In genomic region chr5:72264195-72264751, GRCm38 (mm10) we compare ENCODE assay signal across 29 mouse cellular contexts.
DNase-seq lines count a peak whose midpoint lies in the region; ATAC-seq and TF ChIP-seq lines count a peak whose summit lies in the region.
"Had no signal": no experiment of that assay in that cellular context is flagged by ENCODE, and none has a peak within 500 bp of the region (broad histone marks: within the 10 kb centered on the region; RNA-seq: fewer than 3 reads in every experiment).

No protein-coding gene starts in this region.

- no peaks in the 10 kb centered on the region for H3K4me1 ChIP-seq in kidney, embryonic 14.5 days (ENCODE audit: control insufficient read depth, insufficient read depth, low read length)
- peaks cover 10% of the 10 kb centered on the region for H3K4me1 ChIP-seq in kidney, adult 2 months (ENCODE audit: control insufficient read depth, insufficient read depth, low read length)
- H3K4me1 ChIP-seq: embryonic facial prominence, embryonic 15.5 days; forebrain, embryonic 13.5 days; hindbrain, embryonic 12.5 days; intestine, embryonic 15.5 days; limb, embryonic 10.5 days; limb, embryonic 15.5 days; midbrain, embryonic 12.5 days; neural tube, embryonic 13.5 days had no signal

- H3K27ac ChIP-seq in kidney, embryonic 14.5 days (ENCODE audit: low read depth, low read length): no peak overlapping the region
- H3K27ac ChIP-seq in kidney, adult 2 months (ENCODE audit: insufficient read depth, low read depth, low read length): no peak overlapping the region
- H3K27ac ChIP-seq: embryonic facial prominence, embryonic 15.5 days; forebrain, embryonic 13.5 days; heart, embryonic 10.5 days; heart, embryonic 15.5 days; hindbrain, embryonic 12.5 days; hindbrain, postnatal 0 days; intestine, embryonic 15.5 days; limb, embryonic 10.5 days; limb, embryonic 15.5 days; liver, embryonic 15.5 days; midbrain, embryonic 12.5 days; neural tube, embryonic 13.5 days; stomach, postnatal 0 days had no signal

- no peak overlapping the region for H3K4me2 ChIP-seq in kidney, embryonic 14.5 days (replicated peaks; ENCODE audit: low read depth, low read length)
- H3K4me2 ChIP-seq: embryonic facial prominence, embryonic 15.5 days; forebrain, embryonic 13.5 days; heart, embryonic 15.5 days; hindbrain, embryonic 12.5 days; intestine, embryonic 15.5 days; limb, embryonic 15.5 days; liver, embryonic 15.5 days; midbrain, embryonic 12.5 days; neural tube, embryonic 13.5 days had no signal

- TF ChIP-seq CTCF in kidney, adult 2 months (conservative IDR thresholded peaks at IDR 0.05; ENCODE audit: insufficient read depth, insufficient read length, low read depth, low read length): no peak

- TF ChIP-seq POLR2A in kidney, adult 2 months (IDR thresholded peaks at IDR 0.05; ENCODE audit: low read depth, low read length): no peak

- H3K9ac ChIP-seq in kidney, embryonic 14.5 days (ENCODE audit: low read depth, low read length): no peak overlapping the region
- H3K9ac ChIP-seq: embryonic facial prominence, embryonic 15.5 days; forebrain, embryonic 13.5 days; heart, embryonic 15.5 days; hindbrain, embryonic 12.5 days; intestine, embryonic 15.5 days; limb, embryonic 15.5 days; liver, embryonic 15.5 days; midbrain, embryonic 12.5 days; neural tube, embryonic 13.5 days had no signal

- no peaks in the 10 kb centered on the region for H3K27me3 ChIP-seq in kidney, embryonic 14.5 days (ENCODE audit: control insufficient read depth, insufficient read depth, low read length)
- H3K27me3 ChIP-seq in kidney, adult 2 months (replicated peaks; ENCODE audit: control insufficient read depth, insufficient read depth, low read length): no peaks in the 10 kb centered on the region
- H3K27me3 ChIP-seq: CH12.LX; embryonic facial prominence, embryonic 15.5 days; forebrain, embryonic 13.5 days; heart, embryonic 15.5 days; hindbrain, embryonic 12.5 days; intestine, embryonic 15.5 days; limb, embryonic 15.5 days; liver, embryonic 15.5 days; midbrain, embryonic 12.5 days; neural tube, embryonic 13.5 days; Patski had no signal

- no peaks in the 10 kb centered on the region for H3K9me3 ChIP-seq in kidney, embryonic 14.5 days (ENCODE audit: control insufficient read depth, low read length)
- H3K9me3 ChIP-seq: embryonic facial prominence, embryonic 15.5 days; forebrain, embryonic 13.5 days; heart, embryonic 10.5 days; heart, embryonic 15.5 days; hindbrain, embryonic 12.5 days; intestine, embryonic 15.5 days; limb, embryonic 10.5 days; limb, embryonic 15.5 days; liver, embryonic 15.5 days; midbrain, embryonic 12.5 days; neural tube, embryonic 13.5 days had no signal

- 55% methylated on average over 15 of the region's 15 CpGs for WGBS in kidney, embryonic 14.5 days
- WGBS in kidney, adult 2 months: 49% methylated on average over 15 of the region's 15 CpGs

- no peak overlapping the region for H3K4me3 ChIP-seq in kidney, embryonic 14.5 days (ENCODE audit: low read length)
- no peak overlapping the region for H3K4me3 ChIP-seq in kidney, adult 2 months (ENCODE audit: insufficient read depth, low read depth, low read length)
- H3K4me3 ChIP-seq: embryonic facial prominence, embryonic 15.5 days; forebrain, embryonic 13.5 days; heart, embryonic 10.5 days; heart, embryonic 15.5 days; hindbrain, embryonic 12.5 days; intestine, embryonic 15.5 days; limb, embryonic 10.5 days; limb, embryonic 15.5 days; liver, embryonic 15.5 days; midbrain, embryonic 12.5 days; neural tube, embryonic 13.5 days had no signal

- no peak for DNase-seq in kidney, adult 18-20 months
- DNase-seq in kidney, postnatal 4 days: peak; percentile 15 to 28
- DNase-seq in kidney, adult 2 months: no peak
- DNase-seq in 3T3-L1 (ENCODE audit: low read depth, low spot score) (peak; percentile 17), ES-CJ7 (ENCODE audit: low read depth, low spot score) (peak; percentile 14)
- no peak for DNase-seq in layer of hippocampus, postnatal 36 days
- DNase-seq in thymus, postnatal 10 days (ENCODE audit: low spot score in 2 of 2): no peak
- DNase-seq: adrenal gland, postnatal 36 days; cerebellum, adult 2 months; cerebellum, postnatal 14 days; gastrocnemius, postnatal 14 days; lung, postnatal 36 days; right cerebral cortex, postnatal 4 days had no signal

- peak; percentile 83 for ATAC-seq in kidney, embryonic 14.5 days (ENCODE audit: low FRiP score, low TSS enrichment)
- ATAC-seq: forebrain, embryonic 13.5 days; hindbrain, postnatal 0 days; intestine, embryonic 15.5 days; Patski had no signal

- H3K36me3 ChIP-seq in kidney, embryonic 14.5 days (ENCODE audit: control insufficient read depth, insufficient read depth, low read length): no peaks in the 10 kb centered on the region; the same call in 1 of the 2 replicates
- H3K36me3 ChIP-seq in kidney, adult 2 months (ENCODE audit: control insufficient read depth, insufficient read depth, low read length): no peaks in the 10 kb centered on the region; the same call in none of the 2 replicates
- H3K36me3 ChIP-seq: hindbrain, embryonic 12.5 days; intestine, embryonic 15.5 days; midbrain, embryonic 12.5 days had no signal

Comparison
In these comparisons a context has a peak if more than half of its experiments do, and no peak if none do; other contexts are left out.
1. DNase-seq: peak in kidney, postnatal 4 days (2 of 2), 3T3-L1 (single experiment) and ES-CJ7 (single experiment); none in kidney, adult 18-20 months (single experiment), kidney, adult 2 months (single experiment), layer of hippocampus, postnatal 36 days (0 of 2) and thymus, postnatal 10 days (0 of 2).